Mouse (Mus musculus): ENCODE results near the gene Cfh. TPM values are rescaled to one million over a fixed set of nuclear protein-coding genes. Genes with fewer than 3 reads are reported as not detected.
A peak's percentile ranks its signal among the peaks of the same experiment; 100 is the strongest.
"Not testable (repeated sequence)": the region's sequence is repeated elsewhere in the genome, so short reads cannot be mapped to it uniquely, and the experiment has no call there.

The Cfh gene
- polyA plus RNA-seq (2012; rRNA removed), result 33.4 and 52.7 TPM in 2 replicates

- H3K4me3 ChIP-seq (ENCODE audit: insufficient read depth, low read depth, low read length); H3K27me3 ChIP-seq (replicated peaks; ENCODE audit: control insufficient read depth, insufficient read depth, low read length); DNase-seq; H3K36me3 ChIP-seq (ENCODE audit: control insufficient read depth, insufficient read depth, low read length); H3K4me1 ChIP-seq (ENCODE audit: control insufficient read depth, insufficient read depth, low read length): not testable (repeated sequence)
- H3K27ac ChIP-seq (ENCODE audit: insufficient read depth, low read depth, low read length), result peak within 1 kb of the TSS; percentile 38; the same call in 1 of the 2 replicates
Measured at GRCm38 (mm10) chr1:140183664-140184063, at the start of gene Cfh. Gene Cfh, minus strand, starts transcription at chr1:140183764.

- DNase-seq, result no peak
- TF ChIP-seq CTCF (conservative IDR thresholded peaks at IDR 0.05; ENCODE audit: insufficient read depth, insufficient read length, low read depth, low read length), result no peak
- no peak for TF ChIP-seq POLR2A (IDR thresholded peaks at IDR 0.05; ENCODE audit: low read depth, low read length)
- Histone ChIP-seq H3K4me3 (ENCODE audit: insufficient read depth, low read depth, low read length) (no peak overlapping the region), H3K4me1 (ENCODE audit: control insufficient read depth, insufficient read depth, low read length) (no peaks in the 10 kb centered on the region), H3K27me3 (replicated peaks; ENCODE audit: control insufficient read depth, insufficient read depth, low read length) (no peaks in the 10 kb centered on the region), H3K36me3 (ENCODE audit: control insufficient read depth, insufficient read depth, low read length) (no peaks in the 10 kb centered on the region), H3K27ac (ENCODE audit: insufficient read depth, low read depth, low read length) (no peak overlapping the region)
- 81% methylated on average over 8 of the region's 8 CpGs for WGBS
Measured at GRCm38 (mm10) chr1:140226673-140227072, 43.1 kb upstream of the Cfh start.

- WGBS, result 44% methylated on average over 3 of the region's 3 CpGs
Measured at GRCm38 (mm10) chr1:140225221-140225620, 41.7 kb upstream of the Cfh start.

GRCm38 (mm10) chr1:140205329-140205728 is 21.8 kb upstream of the Cfh start:
- H3K36me3 ChIP-seq (ENCODE audit: control insufficient read depth, insufficient read depth, low read length), result no peaks in the 10 kb centered on the region
- H3K27me3 ChIP-seq (replicated peaks; ENCODE audit: control insufficient read depth, insufficient read depth, low read length), result no peaks in the 10 kb centered on the region
- 82% methylated on average over 2 of the region's 2 CpGs for WGBS
- DNase-seq, result no peak
- H3K4me3 ChIP-seq (ENCODE audit: insufficient read depth, low read depth, low read length), result no peak overlapping the region
- no peak for TF ChIP-seq CTCF (conservative IDR thresholded peaks at IDR 0.05; ENCODE audit: insufficient read depth, insufficient read length, low read depth, low read length)
- no peak for TF ChIP-seq POLR2A (IDR thresholded peaks at IDR 0.05; ENCODE audit: low read depth, low read length)
- H3K27ac ChIP-seq (ENCODE audit: insufficient read depth, low read depth, low read length), result no peak overlapping the region
- no peaks in the 10 kb centered on the region for H3K4me1 ChIP-seq (ENCODE audit: control insufficient read depth, insufficient read depth, low read length)

More at GRCm38 (mm10) chr1:140225221-140225620, 41.7 kb upstream of the Cfh start:
- Histone ChIP-seq H3K36me3 (ENCODE audit: control insufficient read depth, insufficient read depth, low read length) (no peaks in the 10 kb centered on the region), H3K27me3 (replicated peaks; ENCODE audit: control insufficient read depth, insufficient read depth, low read length) (no peaks in the 10 kb centered on the region), H3K4me3 (ENCODE audit: insufficient read depth, low read depth, low read length) (no peak overlapping the region), H3K27ac (ENCODE audit: insufficient read depth, low read depth, low read length) (no peak overlapping the region), H3K4me1 (ENCODE audit: control insufficient read depth, insufficient read depth, low read length) (no peaks in the 10 kb centered on the region)
- TF ChIP-seq POLR2A (IDR thresholded peaks at IDR 0.05; ENCODE audit: low read depth, low read length) (no peak), CTCF (conservative IDR thresholded peaks at IDR 0.05; ENCODE audit: insufficient read depth, insufficient read length, low read depth, low read length) (no peak)
- DNase-seq, result no peak

GRCm38 (mm10) chr1:140188500-140188899 is 4.9 kb upstream of the Cfh start:
- H3K27ac ChIP-seq (ENCODE audit: insufficient read depth, low read depth, low read length); H3K4me3 ChIP-seq (ENCODE audit: insufficient read depth, low read depth, low read length); DNase-seq; H3K27me3 ChIP-seq (replicated peaks; ENCODE audit: control insufficient read depth, insufficient read depth, low read length); H3K36me3 ChIP-seq (ENCODE audit: control insufficient read depth, insufficient read depth, low read length); H3K4me1 ChIP-seq (ENCODE audit: control insufficient read depth, insufficient read depth, low read length): not testable (repeated sequence)
- WGBS, result 82% methylated on average over 2 of the region's 2 CpGs

- Histone ChIP-seq H3K27ac (ENCODE audit: insufficient read depth, low read depth, low read length) (peak overlapping the region; percentile 38; the same call in 1 of the 2 replicates), H3K27me3 (replicated peaks; ENCODE audit: control insufficient read depth, insufficient read depth, low read length) (no peaks in the 10 kb centered on the region), H3K4me3 (ENCODE audit: insufficient read depth, low read depth, low read length) (no peak overlapping the region), H3K4me1 (ENCODE audit: control insufficient read depth, insufficient read depth, low read length) (no peaks in the 10 kb centered on the region), H3K36me3 (ENCODE audit: control insufficient read depth, insufficient read depth, low read length) (no peaks in the 10 kb centered on the region)
- TF ChIP-seq CTCF (conservative IDR thresholded peaks at IDR 0.05; ENCODE audit: insufficient read depth, insufficient read length, low read depth, low read length) (no peak), POLR2A (IDR thresholded peaks at IDR 0.05; ENCODE audit: low read depth, low read length) (no peak)
- peak; percentile 77 for DNase-seq
- WGBS, result 24% methylated on average over 2 of the region's 2 CpGs
Measured at GRCm38 (mm10) chr1:140183208-140183607, 356 bp downstream of the Cfh start.

- H3K36me3 ChIP-seq (ENCODE audit: control insufficient read depth, insufficient read depth, low read length), result no peaks in the 10 kb centered on the region
- DNase-seq, result no peak
- WGBS, result 56% methylated on average over 1 of the region's 1 CpGs
- H3K27ac ChIP-seq (ENCODE audit: insufficient read depth, low read depth, low read length), result no peak overlapping the region
- no peaks in the 10 kb centered on the region for H3K4me1 ChIP-seq (ENCODE audit: control insufficient read depth, insufficient read depth, low read length)
- TF ChIP-seq CTCF (conservative IDR thresholded peaks at IDR 0.05; ENCODE audit: insufficient read depth, insufficient read length, low read depth, low read length), result no peak
- no peak for TF ChIP-seq POLR2A (IDR thresholded peaks at IDR 0.05; ENCODE audit: low read depth, low read length)
- H3K4me3 ChIP-seq (ENCODE audit: insufficient read depth, low read depth, low read length), result peak overlapping the region; percentile 21; the same call in 1 of the 2 replicates
- H3K27me3 ChIP-seq (replicated peaks; ENCODE audit: control insufficient read depth, insufficient read depth, low read length), result no peaks in the 10 kb centered on the region
Measured at GRCm38 (mm10) chr1:140180125-140180524, 3.4 kb downstream of the Cfh start.

- Histone ChIP-seq H3K4me1 (ENCODE audit: control insufficient read depth, insufficient read depth, low read length) (no peaks in the 10 kb centered on the region), H3K27ac (ENCODE audit: insufficient read depth, low read depth, low read length) (no peak overlapping the region), H3K27me3 (replicated peaks; ENCODE audit: control insufficient read depth, insufficient read depth, low read length) (no peaks in the 10 kb centered on the region), H3K36me3 (ENCODE audit: control insufficient read depth, insufficient read depth, low read length) (no peaks in the 10 kb centered on the region), H3K4me3 (ENCODE audit: insufficient read depth, low read depth, low read length) (no peak overlapping the region)
- WGBS, result 57% methylated on average over 2 of the region's 2 CpGs
- TF ChIP-seq CTCF (conservative IDR thresholded peaks at IDR 0.05; ENCODE audit: insufficient read depth, insufficient read length, low read depth, low read length), result no peak
- TF ChIP-seq POLR2A (IDR thresholded peaks at IDR 0.05; ENCODE audit: low read depth, low read length), result no peak
- no peak for DNase-seq
Measured at GRCm38 (mm10) chr1:140175442-140175841, 8.1 kb downstream of the Cfh start.
